Mouse (Mus musculus): ENCODE data around the gene Ndufs2.

Ndufs2 gene

DNA sequence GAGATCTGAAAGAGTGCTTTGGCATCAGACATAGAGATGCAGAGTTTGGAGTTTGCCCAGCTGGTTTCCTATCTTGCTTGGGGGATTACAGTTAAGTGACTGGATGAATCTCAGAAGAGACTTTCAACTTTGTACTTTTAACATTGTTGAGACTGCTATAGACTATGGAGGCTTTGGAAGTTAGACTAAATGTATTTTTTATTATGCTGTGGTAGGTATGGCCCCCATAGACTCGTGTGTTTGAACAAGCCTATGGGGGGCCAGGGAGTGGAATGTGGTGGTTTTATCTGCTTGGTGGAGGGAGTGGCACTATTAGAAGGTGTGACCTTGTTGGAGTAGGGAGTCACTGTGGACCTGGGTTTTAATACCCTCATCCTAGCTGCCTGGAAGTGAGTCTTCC is 51.7 kb downstream of the Ndufs2 start:
- DNase-seq (ENCODE audit: low spot score in 2 of 2), result no peak

DNA sequence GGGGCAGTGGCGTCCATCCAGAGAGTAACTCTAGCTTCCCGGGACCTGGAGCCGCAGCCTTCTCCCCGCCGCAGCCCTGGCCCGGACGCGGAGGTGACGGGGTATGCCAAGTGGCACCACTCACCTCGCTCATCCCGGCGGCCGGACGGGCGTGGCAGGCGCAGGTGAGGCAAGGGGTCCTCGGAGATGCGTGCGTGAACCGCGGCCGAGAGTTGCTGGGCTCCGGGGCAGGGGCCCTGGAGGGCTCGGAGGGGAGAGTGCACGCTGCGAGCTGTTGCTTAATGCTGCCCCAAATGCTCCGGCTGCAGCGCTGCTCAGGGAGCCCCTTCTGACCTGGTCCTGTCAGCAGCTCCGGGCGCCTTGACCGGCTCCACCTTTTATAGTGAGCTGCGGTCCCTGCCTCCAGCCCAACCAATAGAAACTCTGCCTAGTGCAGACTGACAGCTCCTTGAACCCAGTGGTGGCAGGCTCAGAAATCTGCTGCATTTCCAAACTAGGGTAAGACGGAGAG is 55.2 kb downstream of the Ndufs2 start, which contains the start of gene Pcp4l1:
Gene Pcp4l1, minus strand, starts transcription at position 382 of the 511 bp plus-strand sequence.
- DNase-seq (ENCODE audit: low spot score in 2 of 2), result no peak

DNA sequence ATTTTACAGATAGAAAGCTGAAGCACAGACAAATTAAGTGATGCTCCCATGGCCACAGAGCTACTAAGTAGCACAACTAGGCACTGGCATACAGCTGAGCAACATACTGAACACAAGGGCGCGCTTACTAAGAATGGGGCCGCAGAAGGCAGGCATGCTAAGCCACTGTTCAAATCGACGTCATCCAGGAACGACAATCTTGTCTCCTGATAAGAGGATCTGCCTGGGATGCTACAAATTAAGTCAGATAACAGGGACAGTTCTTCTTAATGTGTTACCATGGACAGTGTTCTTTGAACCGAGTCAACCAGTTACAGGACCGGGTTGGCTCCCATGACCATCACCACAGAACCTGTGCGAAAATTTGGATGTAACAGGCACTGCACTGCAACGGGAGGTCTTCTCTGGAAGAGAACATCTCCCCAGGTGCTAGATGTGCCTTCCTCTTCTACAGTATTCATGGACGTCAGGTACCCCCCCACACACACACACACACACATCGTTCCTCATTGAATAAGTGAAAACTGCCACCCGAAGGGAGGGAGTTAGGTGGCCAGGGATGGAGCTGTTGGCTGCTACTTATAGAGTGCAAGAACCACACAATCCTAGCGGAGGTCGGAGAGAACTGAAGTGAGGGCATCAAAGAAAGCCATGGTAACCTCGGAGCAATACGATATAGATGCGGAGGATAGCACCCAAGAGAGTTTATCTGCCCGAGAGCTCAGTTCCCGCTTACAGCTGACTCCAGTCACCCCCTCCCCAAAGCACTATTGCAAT is 56.0 kb downstream of the Ndufs2 start:
- DNase-seq (ENCODE audit: low spot score in 2 of 2), result no peak

DNA sequence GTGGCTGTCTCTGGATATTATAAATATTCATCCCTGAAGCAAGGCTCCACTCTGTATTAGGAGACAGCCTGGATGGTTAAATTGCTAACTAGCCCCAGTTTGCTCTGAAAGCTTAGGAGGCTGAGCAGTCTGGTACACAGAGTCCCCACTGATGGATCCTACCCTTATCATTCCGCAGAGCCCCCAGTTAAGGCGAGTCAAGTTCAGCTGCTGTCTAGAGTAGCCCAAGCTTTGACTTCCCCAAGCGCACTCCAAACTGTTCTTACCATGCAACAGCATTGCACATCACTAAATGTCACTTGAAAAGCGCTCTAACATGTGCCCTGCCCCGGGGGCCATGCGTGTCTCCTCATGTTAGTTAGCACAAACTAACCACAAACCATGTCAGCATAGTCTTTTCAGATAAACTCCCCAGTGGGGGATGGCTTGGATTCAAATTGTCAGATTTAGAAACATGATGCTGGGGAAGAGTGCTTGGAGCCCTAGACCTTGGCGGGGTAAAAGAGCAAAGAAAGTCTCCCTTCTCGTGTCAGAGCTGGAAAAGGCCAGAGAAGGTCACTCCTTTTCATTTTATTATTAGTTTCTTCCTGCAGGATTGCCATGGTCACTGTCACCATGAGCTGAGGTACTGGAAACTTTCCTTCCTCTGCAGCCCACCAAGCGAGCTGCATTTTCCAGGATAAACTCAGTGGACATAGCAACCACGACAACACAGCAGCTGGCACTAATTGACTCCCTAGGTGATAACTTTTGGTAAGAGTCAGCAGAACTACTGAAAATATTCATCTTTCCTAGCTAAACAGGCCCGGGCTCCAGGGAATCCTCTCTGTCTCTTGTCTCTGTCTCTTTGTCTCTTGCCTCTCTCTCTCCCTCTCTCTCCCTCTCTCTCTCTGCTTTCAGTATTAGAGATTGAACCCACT is 57.0 kb downstream of the Ndufs2 start:
- no peak for DNase-seq (ENCODE audit: low spot score in 2 of 2)

- no peak for DNase-seq (ENCODE audit: low spot score in 2 of 2)
These were observed 57.9 kb downstream of the Ndufs2 start for GRCm38 (mm10) chr1:171193093-171193840.

- no peak for DNase-seq (ENCODE audit: low spot score in 2 of 2)
These were observed 58.9 kb downstream of the Ndufs2 start for GRCm38 (mm10) chr1:171192283-171192682.

DNA sequence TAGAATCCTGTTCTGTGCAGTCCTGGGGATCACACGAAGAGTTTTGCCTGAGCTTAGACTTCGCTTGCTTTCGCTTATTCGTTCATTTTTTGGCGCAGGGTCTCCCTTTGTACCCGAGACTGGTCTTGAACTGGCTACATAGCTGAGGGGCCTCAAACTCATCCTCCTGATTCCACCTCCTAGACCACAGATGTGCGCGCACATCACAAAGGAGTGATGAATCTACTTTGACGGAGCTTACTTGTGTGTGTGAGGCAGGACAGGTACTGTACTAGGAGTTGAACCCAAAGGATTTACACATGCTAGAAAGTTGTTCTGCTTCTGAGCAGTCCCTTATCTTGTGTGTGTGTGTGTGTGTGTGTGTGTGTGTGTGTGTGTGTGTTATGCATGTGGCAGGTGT is 60.4 kb downstream of the Ndufs2 start:
- no peak for DNase-seq (ENCODE audit: low spot score in 2 of 2)

DNA sequence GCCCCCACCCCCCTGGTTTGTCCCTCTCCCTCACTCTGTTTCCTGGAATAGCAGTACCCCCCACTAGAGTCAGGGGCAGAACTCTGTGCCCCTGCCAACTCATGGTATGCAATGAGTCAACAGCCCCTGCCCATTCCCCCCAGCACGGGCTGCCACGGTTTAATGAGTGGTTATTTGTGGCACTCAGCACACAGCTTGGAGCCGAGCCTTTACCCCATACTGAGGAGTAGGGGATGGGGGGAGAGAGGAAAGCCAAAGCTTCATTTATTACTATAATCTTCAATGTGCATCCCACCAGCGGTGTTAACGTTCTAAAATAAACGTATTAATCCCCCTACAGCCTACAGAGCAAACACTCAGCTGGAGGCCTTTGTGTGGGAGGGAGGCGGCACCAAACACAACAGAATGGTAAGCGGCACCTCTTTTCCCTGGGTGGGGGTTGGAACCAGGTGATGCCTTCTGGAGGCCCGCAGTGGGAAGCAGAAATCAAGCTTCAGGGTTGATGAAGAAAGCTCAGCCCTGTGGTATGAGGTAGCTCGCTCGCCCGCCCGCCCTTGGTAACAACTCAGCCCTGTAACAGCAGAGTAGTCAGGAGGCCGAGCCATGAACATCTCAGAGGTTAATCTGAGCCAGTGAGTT is 61.6 kb downstream of the Ndufs2 start:
- DNase-seq (ENCODE audit: low spot score in 2 of 2), result no peak

GRCm38 (mm10) chr1:171189046-171189445 is 62.1 kb downstream of the Ndufs2 start:
- DNase-seq (ENCODE audit: low spot score in 2 of 2), result no peak

DNA sequence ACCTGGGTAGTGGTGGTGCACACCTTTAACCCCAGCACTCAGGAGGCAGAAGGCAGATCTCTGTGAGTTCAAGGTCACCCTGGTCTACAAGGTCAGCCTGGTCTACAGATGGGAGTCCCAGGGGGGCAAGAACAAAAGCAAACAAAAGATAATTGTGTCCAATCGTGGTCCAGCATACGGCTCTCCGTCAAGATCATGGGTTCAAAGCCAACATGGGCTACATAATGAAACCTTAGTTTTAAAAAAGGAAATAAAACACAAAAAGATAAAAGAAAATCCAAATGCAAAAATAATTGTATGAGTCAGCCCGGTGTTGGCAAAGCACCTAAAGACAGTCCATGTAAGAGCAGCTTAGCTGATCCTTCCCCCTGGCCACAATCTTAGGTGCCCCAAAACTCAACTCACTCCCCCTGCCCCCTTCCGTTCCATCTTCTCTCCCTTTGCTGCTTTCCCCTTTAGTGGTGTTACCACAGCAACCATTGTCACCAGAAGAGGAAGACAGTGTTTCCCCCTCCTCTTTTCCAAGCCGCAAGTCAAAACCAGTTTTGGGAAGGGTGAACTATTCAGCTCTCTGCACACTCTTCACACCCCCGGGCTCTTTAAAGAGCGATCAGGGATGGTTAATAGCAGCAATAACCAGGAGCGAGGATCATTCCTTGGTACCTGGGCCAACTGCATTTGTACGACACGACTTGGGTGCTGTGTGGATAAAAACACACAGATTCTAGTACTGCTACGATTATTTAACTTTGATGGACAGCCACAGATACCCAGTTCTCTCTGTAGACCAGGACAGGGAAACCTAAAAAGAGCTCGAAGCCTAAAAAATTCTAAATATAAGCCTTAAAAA is 63.1 kb downstream of the Ndufs2 start:
- no peak for DNase-seq (ENCODE audit: low spot score in 2 of 2)

GRCm38 (mm10) chr1:171185655-171186054 is 65.5 kb downstream of the Ndufs2 start:
- DNase-seq (ENCODE audit: low spot score in 2 of 2), result no peak

Measured in spleen, postnatal 4 days (tissue).